In genomic region chr3:133144511-133145147, GRCm38 (mm10) we compare ENCODE assay signal across 31 mouse cellular contexts. TPM values are rescaled to one million over a fixed set of nuclear protein-coding genes. Genes with fewer than 3 reads are reported as not detected.
DNase-seq lines count a peak whose midpoint lies in the region; ATAC-seq and TF ChIP-seq lines count a peak whose summit lies in the region.
"Had no signal": no experiment of that assay in that cellular context is flagged by ENCODE, and none has a peak within 500 bp of the region (broad histone marks: within the 10 kb centered on the region; RNA-seq: fewer than 3 reads in every experiment).

No protein-coding gene starts in this region.

- DNase-seq in forebrain, embryonic 14.5 days (ENCODE audit: low spot score), result peak; percentile 9
- no peak for DNase-seq in forebrain, postnatal 0 days
- no peak for DNase-seq in hindbrain, embryonic 11.5 days (ENCODE audit: low spot score)
- DNase-seq: adrenal gland, adult 2 months; adrenal gland, postnatal 36 days; B cell, adult 2 months; cerebellum, postnatal 14 days; gastrocnemius, postnatal 25 days; heart, adult 11 months; kidney, adult 9 months; kidney, postnatal 14 days; layer of hippocampus, adult 9-11 months; liver, embryonic 13.5 days; lung, adult 18-20 months; right cerebral cortex, postnatal 25 days had no signal

- H3K36me3 ChIP-seq in forebrain, embryonic 14.5 days (ENCODE audit: control insufficient read depth, insufficient read depth, low read length), result no peaks in the 10 kb centered on the region
- H3K36me3 ChIP-seq in forebrain, postnatal 0 days (ENCODE audit: insufficient read depth), result no peaks in the 10 kb centered on the region
- no peaks in the 10 kb centered on the region for H3K36me3 ChIP-seq in hindbrain, embryonic 16.5 days (ENCODE audit: control insufficient read depth, insufficient read depth, low read length)
- no peaks in the 10 kb centered on the region for H3K36me3 ChIP-seq in hindbrain, embryonic 11.5 days (ENCODE audit: control insufficient read depth, insufficient read depth, low read length)
- no peaks in the 10 kb centered on the region for H3K36me3 ChIP-seq in neural tube, embryonic 12.5 days
- no peaks in the 10 kb centered on the region for H3K36me3 ChIP-seq in neural tube, embryonic 15.5 days
- H3K36me3 ChIP-seq in kidney, embryonic 16.5 days (ENCODE audit: insufficient read depth, low read length), result no peaks in the 10 kb centered on the region
- H3K36me3 ChIP-seq: embryonic facial prominence, embryonic 10.5 days; embryonic facial prominence, embryonic 15.5 days; heart, embryonic 10.5 days; heart, embryonic 15.5 days; limb, embryonic 10.5 days; limb, embryonic 15.5 days; liver, embryonic 13.5 days; midbrain, embryonic 13.5 days; stomach, embryonic 15.5 days had no signal

- H3K9ac ChIP-seq in forebrain, embryonic 14.5 days (ENCODE audit: low read length), result no peak overlapping the region
- H3K9ac ChIP-seq in forebrain, postnatal 0 days, result no peak overlapping the region
- no peak overlapping the region for H3K9ac ChIP-seq in hindbrain, embryonic 16.5 days (ENCODE audit: low read depth, low read length)
- H3K9ac ChIP-seq in hindbrain, embryonic 11.5 days (ENCODE audit: low read depth, low read length), result no peak overlapping the region
- H3K9ac ChIP-seq in neural tube, embryonic 12.5 days, result no peak overlapping the region
- H3K9ac ChIP-seq in neural tube, embryonic 15.5 days (replicated peaks), result no peak overlapping the region
- no peak overlapping the region for H3K9ac ChIP-seq in kidney, embryonic 16.5 days (replicated peaks; ENCODE audit: low read length)
- H3K9ac ChIP-seq: embryonic facial prominence, embryonic 15.5 days; heart, embryonic 15.5 days; limb, embryonic 15.5 days; liver, embryonic 13.5 days; midbrain, embryonic 13.5 days; stomach, embryonic 15.5 days had no signal

- no peak overlapping the region for H3K27ac ChIP-seq in forebrain, embryonic 14.5 days (ENCODE audit: low read depth, low read length)
- H3K27ac ChIP-seq in forebrain, postnatal 0 days (ENCODE audit: low read depth, low read length), result no peak overlapping the region
- no peak overlapping the region for H3K27ac ChIP-seq in hindbrain, embryonic 16.5 days (ENCODE audit: low read depth, low read length)
- H3K27ac ChIP-seq in hindbrain, embryonic 11.5 days (ENCODE audit: low read depth, low read length), result no peak overlapping the region
- no peak overlapping the region for H3K27ac ChIP-seq in neural tube, embryonic 12.5 days
- H3K27ac ChIP-seq in neural tube, embryonic 15.5 days (replicated peaks), result 0 out of 2 replicates have a peak overlapping the region, but pooled peaks have one; percentile 6
- H3K27ac ChIP-seq in kidney, embryonic 16.5 days (ENCODE audit: low read length), result no peak overlapping the region
- H3K27ac ChIP-seq: embryonic facial prominence, embryonic 10.5 days; embryonic facial prominence, embryonic 15.5 days; heart, embryonic 10.5 days; heart, embryonic 15.5 days; limb, embryonic 10.5 days; limb, embryonic 15.5 days; liver, embryonic 13.5 days; macrophage; midbrain, embryonic 13.5 days; stomach, embryonic 15.5 days had no signal

- no peaks in the 10 kb centered on the region for H3K4me1 ChIP-seq in forebrain, embryonic 14.5 days (ENCODE audit: control insufficient read depth, insufficient read depth, low read length)
- H3K4me1 ChIP-seq in forebrain, postnatal 0 days (ENCODE audit: insufficient read depth), result peaks cover 2% of the 10 kb centered on the region; the same call in 1 of the 2 replicates
- no peaks in the 10 kb centered on the region for H3K4me1 ChIP-seq in hindbrain, embryonic 16.5 days (ENCODE audit: control insufficient read depth, insufficient read depth, low read depth, low read length)
- H3K4me1 ChIP-seq in hindbrain, embryonic 11.5 days (replicated peaks; ENCODE audit: control insufficient read depth, insufficient read depth, low read length), result no peaks in the 10 kb centered on the region
- H3K4me1 ChIP-seq in neural tube, embryonic 12.5 days, result no peaks in the 10 kb centered on the region
- H3K4me1 ChIP-seq in neural tube, embryonic 15.5 days, result no peaks in the 10 kb centered on the region
- no peaks in the 10 kb centered on the region for H3K4me1 ChIP-seq in kidney, embryonic 16.5 days (ENCODE audit: insufficient read depth, low read length)
- H3K4me1 ChIP-seq: embryonic facial prominence, embryonic 10.5 days; embryonic facial prominence, embryonic 15.5 days; heart, embryonic 10.5 days; heart, embryonic 15.5 days; limb, embryonic 10.5 days; liver, embryonic 13.5 days; midbrain, embryonic 13.5 days; stomach, embryonic 15.5 days had no signal

- H3K27me3 ChIP-seq in forebrain, embryonic 14.5 days (replicated peaks; ENCODE audit: control insufficient read depth, insufficient read depth, low read length), result no peaks in the 10 kb centered on the region
- H3K27me3 ChIP-seq in forebrain, postnatal 0 days (ENCODE audit: insufficient read depth, low read length), result no peaks in the 10 kb centered on the region
- H3K27me3 ChIP-seq in hindbrain, embryonic 16.5 days (replicated peaks; ENCODE audit: control insufficient read depth, insufficient read depth, low read length), result no peaks in the 10 kb centered on the region; the same call in 1 of the 2 replicates
- H3K27me3 ChIP-seq in hindbrain, embryonic 11.5 days (ENCODE audit: control insufficient read depth, insufficient read depth, low read length), result no peaks in the 10 kb centered on the region
- no peaks in the 10 kb centered on the region for H3K27me3 ChIP-seq in neural tube, embryonic 12.5 days (replicated peaks)
- H3K27me3 ChIP-seq in neural tube, embryonic 15.5 days (replicated peaks), result no peaks in the 10 kb centered on the region
- H3K27me3 ChIP-seq in kidney, embryonic 16.5 days (ENCODE audit: insufficient read depth, low read length), result no peaks in the 10 kb centered on the region
- H3K27me3 ChIP-seq: embryonic facial prominence, embryonic 15.5 days; heart, embryonic 15.5 days; limb, embryonic 15.5 days; liver, embryonic 13.5 days; midbrain, embryonic 13.5 days; stomach, embryonic 15.5 days had no signal

- no peak for ATAC-seq in forebrain, embryonic 14.5 days
- ATAC-seq in forebrain, postnatal 0 days, result no peak
- peak; percentile 64 for ATAC-seq in hindbrain, embryonic 16.5 days
- no peak for ATAC-seq in hindbrain, embryonic 11.5 days (ENCODE audit: low FRiP score)
- 0 out of 2 replicates have a peak, but pooled peaks have one; percentile 29 for ATAC-seq in neural tube, embryonic 12.5 days (ENCODE audit: low FRiP score, low read depth)
- ATAC-seq in neural tube, embryonic 15.5 days (ENCODE audit: low FRiP score), result peak; percentile 69; the same call in 1 of the 2 replicates
- no peak for ATAC-seq in kidney, embryonic 16.5 days (ENCODE audit: low FRiP score, low TSS enrichment)
- ATAC-seq: activated CD4-positive, CD25-positive, alpha-beta regulatory T cell, adult 4 months; intestine, embryonic 16.5 days; lung, postnatal 0 days; midbrain, embryonic 13.5 days had no signal

- no peak for TF ChIP-seq CTCF in forebrain, postnatal 0 days (IDR thresholded peaks at IDR 0.05; ENCODE audit: low read depth)

- H3K9me3 ChIP-seq in forebrain, embryonic 14.5 days (replicated peaks; ENCODE audit: control insufficient read depth, low read length), result no peaks in the 10 kb centered on the region
- no peaks in the 10 kb centered on the region for H3K9me3 ChIP-seq in forebrain, postnatal 0 days (ENCODE audit: low read length)
- H3K9me3 ChIP-seq in hindbrain, embryonic 16.5 days (ENCODE audit: control insufficient read depth, low read length), result no peaks in the 10 kb centered on the region
- H3K9me3 ChIP-seq in hindbrain, embryonic 11.5 days (ENCODE audit: control insufficient read depth, low read length), result no peaks in the 10 kb centered on the region
- H3K9me3 ChIP-seq in neural tube, embryonic 12.5 days, result no peaks in the 10 kb centered on the region
- H3K9me3 ChIP-seq in neural tube, embryonic 15.5 days (replicated peaks), result no peaks in the 10 kb centered on the region
- H3K9me3 ChIP-seq in kidney, embryonic 16.5 days (ENCODE audit: low read length), result no peaks in the 10 kb centered on the region
- H3K9me3 ChIP-seq: embryonic facial prominence, embryonic 10.5 days; embryonic facial prominence, embryonic 15.5 days; heart, embryonic 10.5 days; heart, embryonic 15.5 days; limb, embryonic 10.5 days; limb, embryonic 15.5 days; liver, embryonic 13.5 days; midbrain, embryonic 13.5 days; stomach, embryonic 15.5 days had no signal

- WGBS in forebrain, embryonic 14.5 days, result 81% methylated on average over 6 of the region's 6 CpGs
- WGBS in forebrain, postnatal 0 days, result 77% methylated on average over 6 of the region's 6 CpGs
- 74% methylated on average over 6 of the region's 6 CpGs for WGBS in hindbrain, embryonic 16.5 days
- 89% methylated on average over 6 of the region's 6 CpGs for WGBS in hindbrain, embryonic 11.5 days
- 79% methylated on average over 6 of the region's 6 CpGs for WGBS in neural tube, embryonic 12.5 days
- WGBS in neural tube, embryonic 15.5 days, result 69% methylated on average over 6 of the region's 6 CpGs
- WGBS in kidney, embryonic 16.5 days, result 85% methylated on average over 6 of the region's 6 CpGs

- no peak overlapping the region for H3K4me2 ChIP-seq in forebrain, embryonic 14.5 days (ENCODE audit: low read length)
- no peak overlapping the region for H3K4me2 ChIP-seq in forebrain, postnatal 0 days (ENCODE audit: low read depth)
- no peak overlapping the region for H3K4me2 ChIP-seq in hindbrain, embryonic 16.5 days (ENCODE audit: low read length)
- no peak overlapping the region for H3K4me2 ChIP-seq in hindbrain, embryonic 11.5 days (replicated peaks; ENCODE audit: low read depth, low read length)
- H3K4me2 ChIP-seq in neural tube, embryonic 12.5 days (replicated peaks), result no peak overlapping the region
- no peak overlapping the region for H3K4me2 ChIP-seq in neural tube, embryonic 15.5 days
- no peak overlapping the region for H3K4me2 ChIP-seq in kidney, embryonic 16.5 days (replicated peaks; ENCODE audit: low read depth, low read length)
- H3K4me2 ChIP-seq: embryonic facial prominence, embryonic 15.5 days; heart, embryonic 15.5 days; limb, embryonic 15.5 days; liver, embryonic 13.5 days; midbrain, embryonic 13.5 days; stomach, embryonic 15.5 days had no signal

- no peak overlapping the region for H3K4me3 ChIP-seq in forebrain, embryonic 14.5 days (ENCODE audit: low read depth, low read length)
- no peak overlapping the region for H3K4me3 ChIP-seq in forebrain, postnatal 0 days (ENCODE audit: low read depth, low read length)
- no peak overlapping the region for H3K4me3 ChIP-seq in hindbrain, embryonic 16.5 days (ENCODE audit: low read length)
- no peak overlapping the region for H3K4me3 ChIP-seq in hindbrain, embryonic 11.5 days (ENCODE audit: low read depth, low read length)
- no peak overlapping the region for H3K4me3 ChIP-seq in neural tube, embryonic 12.5 days
- no peak overlapping the region for H3K4me3 ChIP-seq in neural tube, embryonic 15.5 days (replicated peaks)
- H3K4me3 ChIP-seq in kidney, embryonic 16.5 days (ENCODE audit: low read length), result no peak overlapping the region
- H3K4me3 ChIP-seq: embryonic facial prominence, embryonic 10.5 days; embryonic facial prominence, embryonic 15.5 days; heart, embryonic 10.5 days; heart, embryonic 15.5 days; limb, embryonic 10.5 days; limb, embryonic 15.5 days; liver, embryonic 13.5 days; midbrain, embryonic 13.5 days; stomach, embryonic 15.5 days had no signal

RNA-seq across cellular contexts. Expression of gene Gstcd, which starts 52.8 kb away (rescaled TPM):
- 4.9 and 5.2 TPM in 2 replicates for polyA plus RNA-seq in forebrain, embryonic 14.5 days (2014; fragmentation: Nextera tagmentation; extraction: Ambion mirVana)
- 9.5 and 12.8 TPM in 2 replicates for total RNA-seq in forebrain, postnatal 0 days (2014; rRNA removed)
- 1.4 and 2.1 TPM in 2 replicates for polyA plus RNA-seq in forebrain, postnatal 0 days (2015; fragmentation: Nextera tagmentation; extraction: Ambion mirVana)
- 2.8 and 4.0 TPM in 2 replicates for polyA plus RNA-seq in hindbrain, embryonic 16.5 days (2015; fragmentation: Nextera tagmentation; extraction: Ambion mirVana)
- 9.2 and 12.7 TPM in 2 replicates for polyA plus RNA-seq in hindbrain, embryonic 11.5 days (2014; fragmentation: Nextera tagmentation; extraction: Ambion mirVana)
- polyA plus RNA-seq in neural tube, embryonic 12.5 days (2016; fragmentation: Nextera tagmentation; extraction: Ambion mirVana), result 4.9 and 7.4 TPM in 2 replicates
- 2.9 and 4.2 TPM in 2 replicates for polyA plus RNA-seq in neural tube, embryonic 15.5 days (2015; fragmentation: Nextera tagmentation; extraction: Ambion mirVana)
- polyA plus RNA-seq in kidney, embryonic 16.5 days (2015; fragmentation: Nextera tagmentation; extraction: Ambion mirVana), result 6.6 and 7.1 TPM in 2 replicates

RNA-seq across cellular contexts. Expression of gene Ints12, which starts 53.0 kb away (rescaled TPM):
- 21.0 TPM in 2 replicates for polyA plus RNA-seq in forebrain, embryonic 14.5 days (2014; fragmentation: Nextera tagmentation; extraction: Ambion mirVana)
- total RNA-seq in forebrain, postnatal 0 days (2014; rRNA removed), result 8.7 and 12.3 TPM in 2 replicates
- polyA plus RNA-seq in forebrain, postnatal 0 days (2015; fragmentation: Nextera tagmentation; extraction: Ambion mirVana), result 10.0 and 10.1 TPM in 2 replicates
- 15.7 and 16.1 TPM in 2 replicates for polyA plus RNA-seq in hindbrain, embryonic 16.5 days (2015; fragmentation: Nextera tagmentation; extraction: Ambion mirVana)
- polyA plus RNA-seq in hindbrain, embryonic 11.5 days (2014; fragmentation: Nextera tagmentation; extraction: Ambion mirVana), result 23.3 and 28.9 TPM in 2 replicates
- polyA plus RNA-seq in neural tube, embryonic 12.5 days (2016; fragmentation: Nextera tagmentation; extraction: Ambion mirVana), result 22.7 and 23.5 TPM in 2 replicates
- 13.7 and 17.6 TPM in 2 replicates for polyA plus RNA-seq in neural tube, embryonic 15.5 days (2015; fragmentation: Nextera tagmentation; extraction: Ambion mirVana)
- polyA plus RNA-seq in kidney, embryonic 16.5 days (2015; fragmentation: Nextera tagmentation; extraction: Ambion mirVana), result 24.5 and 26.5 TPM in 2 replicates

Comparison
In these comparisons a context has a peak if more than half of its experiments do, and no peak if none do; other contexts are left out.
1. ATAC-seq: peak in hindbrain, embryonic 16.5 days (single experiment), neural tube, embryonic 12.5 days (single experiment) and neural tube, embryonic 15.5 days (single experiment); none in forebrain, embryonic 14.5 days (single experiment), forebrain, postnatal 0 days (single experiment), hindbrain, embryonic 11.5 days (single experiment) and kidney, embryonic 16.5 days (single experiment).